Mouse (Mus musculus): Measurements from ENCODE around the gene Arl6ip1.
A peak's percentile ranks its signal among the peaks of the same experiment; 100 is the strongest.
"Not testable (repeated sequence)": the region's sequence is repeated elsewhere in the genome, so short reads cannot be mapped to it uniquely, and the experiment has no call there.

Arl6ip1 gene

GRCm38 (mm10) chr7:118129430-118130041 is at the start of gene Arl6ip1:
Gene Arl6ip1, minus strand, starts transcription at chr7:118129662.
- peak; percentile 98 for DNase-seq (ENCODE audit: extremely low spot score, low read depth, low spot score)

GRCm38 (mm10) chr7:118175821-118176355 is 46.4 kb upstream of the Arl6ip1 start:
- no peak for DNase-seq (ENCODE audit: extremely low spot score, low read depth, low spot score)

GRCm38 (mm10) chr7:118170125-118170524 is 40.7 kb upstream of the Arl6ip1 start:
- DNase-seq (ENCODE audit: extremely low spot score, low read depth, low spot score): not testable (repeated sequence)

GRCm38 (mm10) chr7:118163006-118163405 is 33.5 kb upstream of the Arl6ip1 start:
- DNase-seq (ENCODE audit: extremely low spot score, low read depth, low spot score): no peak

- no peak for DNase-seq (ENCODE audit: extremely low spot score, low read depth, low spot score)
Measured at GRCm38 (mm10) chr7:118160121-118160520, 30.7 kb upstream of the Arl6ip1 start.

GRCm38 (mm10) chr7:118156461-118156860 is 27.0 kb upstream of the Arl6ip1 start:
- no peak for DNase-seq (ENCODE audit: extremely low spot score, low read depth, low spot score)

- DNase-seq (ENCODE audit: extremely low spot score, low read depth, low spot score): no peak
Measured at GRCm38 (mm10) chr7:118154150-118154549, 24.7 kb upstream of the Arl6ip1 start.

- DNase-seq (ENCODE audit: extremely low spot score, low read depth, low spot score): no peak
Measured at GRCm38 (mm10) chr7:118143602-118144001, 14.1 kb upstream of the Arl6ip1 start.

- no peak for DNase-seq (ENCODE audit: extremely low spot score, low read depth, low spot score)
Measured at GRCm38 (mm10) chr7:118143123-118143522, 13.7 kb upstream of the Arl6ip1 start.

- DNase-seq (ENCODE audit: extremely low spot score, low read depth, low spot score): no peak
Measured at GRCm38 (mm10) chr7:118141271-118141670, 11.8 kb upstream of the Arl6ip1 start.

- DNase-seq (ENCODE audit: extremely low spot score, low read depth, low spot score): no peak
Measured at GRCm38 (mm10) chr7:118135128-118135527, 5.7 kb upstream of the Arl6ip1 start.

- no peak for DNase-seq (ENCODE audit: extremely low spot score, low read depth, low spot score)
Measured at GRCm38 (mm10) chr7:118128925-118129429, 485 bp downstream of the Arl6ip1 start.

GRCm38 (mm10) chr7:118126219-118126875 is 3.1 kb downstream of the Arl6ip1 start:
- no peak for DNase-seq (ENCODE audit: extremely low spot score, low read depth, low spot score)

- DNase-seq (ENCODE audit: extremely low spot score, low read depth, low spot score): no peak
Measured at GRCm38 (mm10) chr7:118125736-118126135, 3.7 kb downstream of the Arl6ip1 start.

GRCm38 (mm10) chr7:118123512-118124411 is 5.7 kb downstream of the Arl6ip1 start:
- no peak for DNase-seq (ENCODE audit: extremely low spot score, low read depth, low spot score)

GRCm38 (mm10) chr7:118122235-118122634 is 7.2 kb downstream of the Arl6ip1 start:
- no peak for DNase-seq (ENCODE audit: extremely low spot score, low read depth, low spot score)

GRCm38 (mm10) chr7:118120654-118121053 is 8.8 kb downstream of the Arl6ip1 start:
- DNase-seq (ENCODE audit: extremely low spot score, low read depth, low spot score): no peak

- DNase-seq (ENCODE audit: extremely low spot score, low read depth, low spot score): no peak
Measured at GRCm38 (mm10) chr7:118119946-118120345, 9.5 kb downstream of the Arl6ip1 start.

- no peak for DNase-seq (ENCODE audit: extremely low spot score, low read depth, low spot score)
Measured at GRCm38 (mm10) chr7:118119142-118119541, 10.3 kb downstream of the Arl6ip1 start.

GRCm38 (mm10) chr7:118118426-118118825 is 11.0 kb downstream of the Arl6ip1 start:
- DNase-seq (ENCODE audit: extremely low spot score, low read depth, low spot score): no peak

GRCm38 (mm10) chr7:118117539-118118210 is 11.8 kb downstream of the Arl6ip1 start:
- no peak for DNase-seq (ENCODE audit: extremely low spot score, low read depth, low spot score)
